Mouse (Mus musculus) yolk sac, embryonic 10.5 days (tissue): ENCODE results near the gene Noto.
A peak's percentile ranks its signal among the peaks of the same experiment; 100 is the strongest.
"Not testable (repeated sequence)": the region's sequence is repeated elsewhere in the genome, so short reads cannot be mapped to it uniquely, and the experiment has no call there.

Experiments
- DNase-seq: peaks from one replicate; pipeline ENCODE4 v3.0.0-alpha.2; 2017; ENCODE audit warnings: low spot score

Gene Noto

DNA sequence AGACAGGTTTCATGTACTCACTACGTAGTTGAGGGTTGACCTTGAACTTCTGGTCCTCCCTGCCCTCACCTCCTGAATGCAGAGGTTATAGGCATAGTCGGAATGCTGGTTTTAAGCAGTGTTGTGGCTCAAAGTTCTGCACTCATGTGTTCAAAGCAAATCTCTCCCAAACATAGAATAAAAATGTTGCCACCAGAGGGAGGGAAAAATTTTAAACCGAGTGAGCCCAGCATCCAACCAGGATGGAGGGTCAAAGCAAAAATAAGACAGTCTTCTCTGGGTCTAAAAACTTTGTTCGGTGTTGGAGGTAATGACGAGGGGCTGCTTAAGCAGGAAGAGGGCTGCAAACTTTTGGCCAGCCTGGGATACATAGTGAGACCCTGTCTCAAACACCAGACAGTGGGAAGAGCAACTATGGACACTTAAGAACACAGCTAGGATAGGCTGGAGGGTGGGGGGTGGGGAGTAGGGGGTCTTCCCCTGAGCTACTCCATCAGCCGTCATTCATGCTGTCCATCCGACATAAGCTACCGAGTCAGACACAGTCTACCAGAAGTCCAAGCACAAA, 7.7 kb downstream of the Noto start:
- DNase-seq, result no peak

DNA sequence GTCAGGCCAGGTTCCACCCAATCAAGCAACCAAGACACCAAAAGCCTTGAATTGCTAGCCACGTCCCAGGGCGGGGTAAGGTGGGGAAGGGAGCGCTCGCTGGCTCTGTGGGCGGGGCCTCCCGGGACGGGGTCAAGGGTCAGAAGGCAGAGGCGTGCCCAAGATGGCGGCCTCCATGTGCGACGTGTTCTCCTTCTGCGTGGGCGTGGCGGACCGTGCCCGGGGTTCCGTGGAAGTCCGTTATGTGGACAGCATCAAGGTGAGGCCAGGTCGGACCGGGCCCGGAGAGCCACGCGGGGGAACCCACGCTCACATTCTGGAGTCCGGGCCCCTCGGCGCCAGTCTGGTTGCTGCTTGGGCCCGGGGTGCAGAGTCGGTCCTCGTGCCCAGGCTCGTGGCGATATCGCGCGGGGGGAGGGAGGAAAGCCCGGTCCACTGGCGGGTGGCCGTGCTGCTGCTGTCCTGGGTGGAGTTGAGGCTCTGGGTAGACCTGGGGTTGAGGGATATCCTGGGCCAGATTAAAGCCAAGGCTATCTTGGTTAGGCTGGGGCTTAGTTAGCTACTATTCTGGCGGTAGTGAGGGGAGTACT, 8.3 kb downstream of the Noto start, which contains the start of gene Smyd5:
Gene Smyd5, plus strand, starts transcription at position 148 of the 590 bp plus-strand sequence.
- peak; percentile 94 for DNase-seq

DNA sequence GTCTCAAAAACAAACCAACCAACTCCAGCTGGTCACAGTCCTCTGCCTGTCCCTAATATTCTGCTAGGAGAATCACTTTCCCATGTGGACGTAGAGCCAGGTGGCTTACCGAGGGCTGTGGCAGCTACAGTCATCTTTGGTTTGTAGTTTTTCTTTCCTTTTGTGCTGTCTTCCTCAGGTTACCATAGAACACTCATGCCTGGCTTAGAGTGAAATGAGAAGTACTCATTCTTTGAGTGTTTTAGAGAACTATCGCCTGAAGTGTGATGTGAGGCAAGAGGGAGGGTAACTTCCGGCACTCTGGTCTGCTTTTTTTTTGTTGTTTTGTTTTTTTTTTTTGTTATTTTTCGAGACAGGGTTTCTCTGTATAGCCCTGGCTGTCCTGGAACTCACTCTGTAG, 10.2 kb downstream of the Noto start:
- DNase-seq, result no peak

DNA sequence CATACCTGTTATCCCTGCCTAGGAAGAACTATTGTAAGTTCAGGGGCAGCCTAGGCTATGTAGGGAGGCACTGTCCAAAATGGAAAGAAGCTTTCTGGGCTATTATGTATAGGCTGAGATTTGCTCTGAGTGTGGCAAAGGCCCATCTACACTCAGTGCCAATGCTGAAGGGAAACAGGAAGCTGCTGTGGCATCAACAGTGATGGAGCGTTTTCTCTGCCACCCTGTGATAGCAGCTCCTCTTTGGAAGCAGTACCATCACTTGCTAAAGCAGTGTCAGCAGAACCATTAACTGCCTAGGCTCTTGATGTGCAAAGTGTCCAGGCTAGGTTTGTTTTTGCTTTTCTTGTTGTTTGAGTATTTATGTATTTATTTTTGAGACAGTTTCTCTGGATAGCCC, 12.5 kb downstream of the Noto start:
- no peak for DNase-seq

DNA sequence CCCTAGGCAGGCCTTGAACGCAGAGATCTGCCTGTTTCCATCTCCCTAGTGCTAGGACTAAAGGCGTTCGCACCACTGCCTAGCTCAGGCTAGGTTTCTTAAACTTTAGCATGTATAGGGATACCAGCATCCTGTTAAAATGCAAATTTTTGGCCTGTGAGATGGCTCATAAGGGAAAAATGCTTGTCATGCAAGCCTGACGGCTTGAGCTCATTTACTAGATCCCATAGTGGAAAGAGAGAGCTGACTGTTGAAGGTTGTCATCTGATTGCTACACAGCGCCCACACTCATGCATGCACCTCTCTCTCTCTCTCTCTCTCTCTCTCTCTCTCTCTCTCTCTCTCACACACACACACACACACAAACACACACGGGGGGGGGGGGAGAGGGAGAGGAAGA, 12.9 kb downstream of the Noto start:
- no peak for DNase-seq

DNA sequence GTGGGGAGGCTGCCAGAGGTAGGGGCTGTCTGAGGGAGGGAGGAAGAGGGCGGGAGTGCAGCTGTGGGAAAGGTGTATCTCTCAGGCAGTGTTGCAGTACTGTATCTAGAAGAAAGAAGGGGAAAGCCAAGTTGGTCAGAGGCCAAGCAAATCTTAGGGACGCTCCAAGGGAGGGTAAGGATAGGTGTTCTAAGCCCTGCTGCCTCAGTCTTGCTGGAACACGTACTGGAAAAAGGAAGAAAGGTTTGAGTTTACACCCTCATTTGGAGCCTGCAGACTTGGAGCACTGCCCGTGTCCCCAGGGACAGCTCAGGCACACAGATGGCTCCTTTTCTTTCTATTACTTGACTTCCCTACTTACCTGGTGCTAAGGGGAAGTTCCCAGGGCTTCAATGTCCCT, 17.5 kb downstream of the Noto start:
- DNase-seq, result no peak

DNA sequence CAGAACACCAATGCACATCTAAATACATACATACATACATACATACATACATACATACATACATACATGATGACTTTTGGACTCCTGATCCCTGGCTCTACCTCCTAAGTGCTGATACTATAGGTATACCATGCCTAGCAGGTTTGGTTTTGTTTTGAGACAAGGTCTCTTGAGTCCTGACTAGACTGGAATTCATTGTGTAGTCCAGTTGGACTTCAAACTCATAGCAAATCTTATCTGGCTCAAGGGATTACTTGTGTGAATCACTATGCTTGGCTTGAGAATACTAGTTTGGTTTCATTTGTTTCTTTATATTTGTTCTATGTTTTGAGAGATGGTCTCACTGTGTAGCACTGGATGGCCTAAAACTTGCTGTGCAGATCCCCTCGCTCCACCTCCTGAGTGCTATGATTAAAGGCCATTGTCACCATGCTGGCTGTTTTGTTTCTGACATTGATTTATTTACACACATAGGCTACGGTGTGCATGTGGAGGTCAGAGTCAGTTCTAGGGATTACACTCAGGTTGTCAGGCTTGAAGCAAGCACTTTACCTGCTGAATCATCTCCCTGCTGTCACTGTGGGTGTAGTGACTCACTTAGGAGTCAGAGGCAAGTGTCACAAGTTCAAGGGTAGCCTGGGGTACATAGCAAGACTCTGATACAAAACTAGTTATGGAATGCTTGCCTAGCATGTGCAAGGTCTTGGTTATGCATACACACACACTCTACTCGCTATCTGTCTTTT, 20.0 kb downstream of the Noto start:
- peak; percentile 33 for DNase-seq

DNA sequence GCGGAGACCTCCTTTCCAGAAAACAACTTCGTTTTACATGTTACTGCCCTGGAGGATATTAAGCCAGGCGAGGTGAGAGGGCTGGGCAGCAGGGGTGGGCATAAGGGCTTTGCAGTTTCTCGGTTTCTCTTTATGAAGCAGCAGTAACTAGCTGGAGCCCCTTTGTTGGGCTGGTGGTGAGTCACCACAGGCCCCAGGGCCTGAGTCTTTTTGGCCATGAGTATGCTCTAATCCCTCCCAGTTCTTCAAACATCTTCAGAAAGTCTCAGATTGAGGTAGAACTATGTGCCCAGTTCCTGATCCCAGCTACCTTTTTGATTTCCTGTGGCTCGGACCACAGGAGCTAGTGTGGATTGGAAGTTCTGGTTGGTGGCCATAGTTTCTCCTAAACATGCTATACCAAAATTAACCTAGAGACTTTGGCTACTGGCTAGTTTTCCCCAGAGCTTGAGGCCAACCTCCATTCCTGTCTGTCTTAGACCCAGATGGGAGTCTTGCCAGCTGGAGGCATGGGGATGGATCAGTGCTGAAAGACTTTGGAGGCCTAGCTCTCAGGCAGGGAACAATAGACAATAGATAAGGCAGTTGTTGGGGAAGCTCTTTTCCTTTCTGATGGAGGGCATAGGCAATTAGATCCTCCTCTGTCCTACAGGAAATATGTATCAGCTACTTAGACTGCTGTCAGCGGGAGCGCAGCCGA, 20.7 kb downstream of the Noto start:
- no peak for DNase-seq

DNA sequence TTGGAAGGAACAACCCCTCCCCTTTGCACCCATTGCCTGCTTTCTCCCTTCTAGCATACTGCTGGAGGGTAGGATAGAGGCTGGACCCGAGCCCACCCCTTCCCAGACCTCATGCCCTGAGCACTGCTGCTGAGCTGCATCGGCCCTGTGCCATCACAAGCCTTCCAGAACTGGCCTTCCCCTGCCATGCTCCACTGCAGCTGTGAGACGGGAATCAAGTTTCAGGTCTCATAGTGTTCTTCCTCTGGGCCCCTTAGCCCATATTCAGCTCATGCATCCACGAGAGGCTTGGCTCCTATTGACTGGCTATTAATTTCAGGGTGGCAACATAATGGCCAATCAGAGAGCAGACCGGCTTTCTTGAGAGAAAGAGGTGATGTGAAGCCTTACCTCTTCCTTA, 21.6 kb downstream of the Noto start:
- no peak for DNase-seq

DNA sequence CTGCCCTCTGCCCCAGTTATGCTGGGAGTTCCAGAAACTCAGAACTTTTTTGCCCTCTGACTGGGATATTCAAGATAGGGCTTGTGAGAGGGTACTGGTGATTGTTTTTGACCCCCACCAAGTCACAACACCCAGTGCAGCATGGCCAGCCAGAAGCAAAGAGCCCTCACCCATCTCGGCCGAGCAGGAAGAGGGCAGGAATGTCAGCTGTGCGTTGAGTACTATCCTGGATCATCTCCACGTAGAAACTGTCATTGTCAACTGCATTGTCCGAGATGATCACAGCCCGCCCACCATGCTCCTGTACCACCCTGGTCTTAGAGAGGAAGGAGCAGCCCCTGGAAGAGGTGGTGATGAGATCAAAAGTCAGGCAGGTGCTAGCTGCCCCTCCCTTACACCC, 23.7 kb downstream of the Noto start:
- no peak for DNase-seq

DNA sequence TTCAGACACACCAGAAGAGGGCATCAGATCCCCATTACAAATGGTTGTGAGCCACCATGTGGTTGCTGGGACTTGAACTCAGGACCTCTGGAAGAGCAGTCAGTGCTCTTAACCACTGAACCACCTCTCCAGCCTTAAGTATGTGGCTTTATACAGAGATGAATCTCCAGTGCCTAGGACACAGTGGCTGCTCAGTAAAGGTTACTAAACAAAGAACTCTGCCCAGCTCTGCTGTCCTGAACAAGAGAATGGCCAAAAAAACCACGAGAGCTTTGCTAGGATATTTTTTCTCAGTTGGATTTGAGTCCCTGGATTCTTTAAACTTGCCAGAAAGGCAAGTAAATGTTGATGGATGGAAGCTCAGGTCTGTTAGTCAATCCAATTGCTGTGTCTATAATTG, 26.5 kb downstream of the Noto start:
- not testable (repeated sequence) for DNase-seq

DNA sequence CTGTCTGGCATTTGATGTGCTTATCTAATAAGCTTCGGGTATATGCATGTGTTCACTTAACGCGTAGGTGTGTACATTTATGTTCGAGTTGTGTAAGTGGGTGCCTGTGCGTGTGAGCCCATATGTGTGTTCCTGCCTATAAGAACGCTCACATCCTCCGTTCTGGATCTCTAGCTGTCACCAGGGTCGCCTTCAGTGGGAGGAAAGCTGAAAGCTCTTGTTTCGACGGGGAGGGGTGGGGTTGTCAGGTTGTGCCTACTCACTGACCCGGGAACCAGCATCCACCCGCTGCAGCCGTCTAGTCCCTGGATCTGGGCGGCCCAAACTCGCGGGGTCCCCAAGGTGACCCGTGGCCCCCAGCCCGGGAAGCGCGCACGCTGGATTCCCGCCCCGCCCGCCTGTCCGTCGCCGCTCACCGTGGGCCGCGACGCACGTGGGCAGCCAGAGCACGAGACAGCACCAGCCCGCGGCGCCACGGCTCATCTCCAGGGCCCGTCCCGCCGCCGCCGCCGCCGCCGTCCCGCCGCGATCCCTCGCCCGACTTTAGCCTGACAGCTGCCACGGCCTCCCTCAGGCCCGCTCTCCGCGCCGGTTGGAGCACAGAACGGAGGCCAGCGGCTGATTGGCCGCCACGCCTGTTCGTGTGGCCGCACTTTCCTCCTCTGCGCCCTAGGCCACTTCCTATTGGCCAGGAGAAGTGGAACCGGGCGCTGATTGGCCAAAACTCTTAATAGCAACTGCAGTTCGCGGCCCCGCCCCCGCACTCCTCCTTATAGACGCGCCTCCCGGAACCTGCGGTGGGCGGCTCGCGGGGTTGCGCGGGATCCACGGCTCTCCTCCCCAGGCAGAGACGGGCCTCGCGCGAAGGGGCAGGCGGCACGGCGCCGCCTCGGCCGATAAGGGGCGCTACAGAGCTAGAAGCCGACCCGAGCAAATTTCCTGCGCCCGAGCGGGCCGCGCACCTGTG, 27.3 kb downstream of the Noto start, which contains the start of gene Cct7:
Gene Cct7, plus strand, starts transcription at position 818 of the 967 bp plus-strand sequence.
- DNase-seq, result peak; percentile 98

DNA sequence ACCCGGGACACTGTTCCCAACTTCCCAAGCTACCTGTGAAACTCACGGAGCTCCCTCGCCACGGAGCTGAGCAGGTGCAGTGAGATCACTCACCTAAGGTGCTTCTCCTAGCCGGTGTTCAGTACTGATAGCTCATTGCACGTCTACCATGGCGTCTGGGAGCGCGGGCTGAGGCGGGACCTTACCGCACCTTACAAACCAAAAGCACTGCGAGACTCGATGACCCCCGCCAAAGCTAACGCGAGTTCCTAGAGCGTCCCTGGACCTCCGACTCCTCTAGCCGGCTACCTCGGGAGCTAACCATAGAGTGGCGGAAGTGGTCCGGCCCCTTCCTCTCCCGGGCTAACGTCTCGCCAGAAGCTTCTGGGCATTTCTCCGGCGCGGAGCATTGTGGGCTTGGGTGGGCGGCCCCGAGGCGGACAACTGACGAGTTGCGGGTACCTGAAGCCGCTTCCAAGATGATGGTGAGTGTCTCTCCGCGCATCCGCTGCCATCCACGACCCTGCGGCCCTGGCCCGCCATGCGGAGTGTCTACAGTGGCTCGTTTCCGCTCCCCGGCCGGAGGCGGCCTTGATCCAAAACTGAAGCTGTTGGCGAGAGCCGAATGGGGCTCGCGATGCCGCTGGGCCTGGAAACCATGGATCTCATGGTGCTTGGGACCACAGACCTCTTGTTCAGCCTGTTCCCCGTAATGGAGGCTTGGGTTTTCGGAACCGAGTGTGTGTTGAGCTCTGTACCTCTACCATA, 28.2 kb downstream of the Noto start, which contains the start of gene Pradc1:
Gene Pradc1, minus strand, starts transcription at position 307 of the 747 bp plus-strand sequence.
- DNase-seq, result peak; percentile 99

DNA sequence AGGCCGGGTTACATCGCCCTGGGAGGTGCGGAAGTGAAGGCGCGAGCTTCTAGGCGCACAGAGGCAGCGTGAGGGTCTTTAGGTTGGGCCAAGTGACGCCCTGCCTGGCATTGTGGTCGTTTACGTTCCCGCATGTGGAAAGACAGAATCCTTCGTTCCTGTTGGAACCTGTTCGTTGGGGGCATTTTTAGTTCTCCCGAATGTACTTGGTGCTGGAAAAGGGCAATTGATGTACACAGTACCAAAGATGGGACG, 28.7 kb downstream of the Noto start:
- no peak for DNase-seq

DNA sequence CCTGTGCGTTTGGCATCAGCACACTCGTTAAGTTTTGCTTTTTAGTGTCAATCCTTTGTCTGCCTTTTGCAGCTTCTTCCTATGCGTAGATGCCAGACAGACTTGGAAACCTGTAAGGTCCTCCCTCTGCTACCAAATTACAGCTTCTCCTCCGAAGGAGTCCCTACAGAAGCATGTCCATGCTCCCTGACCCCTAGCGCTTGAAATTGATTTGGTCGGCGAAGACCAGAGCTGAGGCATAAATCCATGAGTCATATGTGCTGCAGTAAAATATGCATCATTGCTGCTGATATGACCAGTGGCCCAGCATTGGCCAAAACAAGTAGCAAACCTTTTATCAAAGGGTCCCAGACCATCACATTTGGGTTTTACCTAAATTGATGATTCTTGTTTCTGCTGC, 29.1 kb downstream of the Noto start:
- DNase-seq, result no peak

DNA sequence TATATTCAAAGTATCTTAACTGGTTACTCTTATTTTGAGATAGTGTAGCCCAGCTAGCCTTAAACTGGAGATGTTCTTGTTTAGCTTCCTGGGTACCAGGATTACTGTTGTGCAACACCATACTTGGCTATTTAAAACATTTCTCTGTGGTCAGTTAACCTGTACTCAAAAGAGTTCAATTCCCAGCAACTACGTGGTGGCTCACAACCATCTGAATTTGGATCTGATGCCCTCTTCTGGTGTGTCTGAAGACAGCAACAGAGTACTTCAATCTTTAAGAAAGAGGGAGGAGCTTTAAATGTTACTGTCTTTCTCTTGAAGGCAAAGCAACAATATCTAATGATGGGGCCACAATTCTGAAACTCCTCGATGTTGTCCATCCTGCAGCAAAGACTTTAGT, 35.9 kb downstream of the Noto start:
- no peak for DNase-seq

DNA sequence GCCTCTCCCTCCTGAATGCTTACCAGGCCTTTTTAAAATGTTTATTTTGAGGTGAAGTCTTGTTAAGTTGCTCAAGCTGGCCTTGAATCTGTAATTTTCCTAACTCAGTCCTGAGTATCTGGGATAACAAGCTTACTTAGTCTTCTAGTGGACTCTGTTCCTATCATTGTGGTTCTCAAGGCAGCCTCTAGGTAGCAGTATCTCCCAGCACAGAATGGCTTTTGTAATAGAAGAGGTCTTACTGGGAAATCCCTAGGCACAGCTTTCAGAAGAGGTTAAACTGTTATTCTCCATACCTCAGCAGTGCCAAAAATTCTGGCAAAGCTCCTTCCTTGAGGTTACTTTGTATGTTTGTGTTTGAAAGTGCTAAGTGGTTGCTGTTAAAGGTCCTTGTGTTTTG, 41.7 kb downstream of the Noto start:
- no peak for DNase-seq

DNA sequence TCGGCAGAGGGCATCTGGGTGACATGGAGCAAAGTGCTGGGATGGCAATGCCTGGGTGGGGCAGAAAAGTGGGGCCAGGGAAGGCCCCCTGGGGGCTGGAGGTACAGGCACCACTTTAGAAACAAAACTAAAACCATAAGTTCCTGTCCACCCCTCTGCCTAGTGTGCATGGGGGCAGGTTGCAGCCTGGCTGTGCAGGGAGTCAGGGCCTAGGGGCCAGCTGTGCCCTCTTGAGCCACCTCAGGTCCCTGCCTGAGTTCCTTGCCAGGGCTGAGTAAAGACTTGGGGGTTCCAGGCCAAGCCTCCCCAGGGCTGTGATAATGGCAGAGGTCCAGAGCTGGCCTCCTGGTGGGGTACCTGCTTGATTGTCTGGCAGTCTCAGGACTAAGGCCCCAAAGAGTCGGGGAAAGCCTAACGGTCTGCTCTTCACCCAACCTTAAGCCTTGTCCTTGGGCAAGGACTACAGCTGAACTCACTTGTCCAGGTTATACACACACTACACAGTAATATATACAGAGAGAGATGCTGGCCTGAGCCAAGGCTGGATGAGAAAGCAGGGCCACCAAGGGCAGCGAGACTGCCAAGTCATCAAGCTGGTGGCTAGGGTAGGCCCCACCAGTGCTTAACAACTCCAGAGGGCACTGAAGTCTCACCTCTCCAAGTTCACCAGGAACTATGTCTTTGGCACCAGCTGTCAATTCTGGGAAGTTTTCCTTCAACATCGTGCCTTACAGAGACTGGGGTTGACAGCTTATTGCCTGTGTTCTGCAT, 46.2 kb downstream of the Noto start:
- no peak for DNase-seq

DNA sequence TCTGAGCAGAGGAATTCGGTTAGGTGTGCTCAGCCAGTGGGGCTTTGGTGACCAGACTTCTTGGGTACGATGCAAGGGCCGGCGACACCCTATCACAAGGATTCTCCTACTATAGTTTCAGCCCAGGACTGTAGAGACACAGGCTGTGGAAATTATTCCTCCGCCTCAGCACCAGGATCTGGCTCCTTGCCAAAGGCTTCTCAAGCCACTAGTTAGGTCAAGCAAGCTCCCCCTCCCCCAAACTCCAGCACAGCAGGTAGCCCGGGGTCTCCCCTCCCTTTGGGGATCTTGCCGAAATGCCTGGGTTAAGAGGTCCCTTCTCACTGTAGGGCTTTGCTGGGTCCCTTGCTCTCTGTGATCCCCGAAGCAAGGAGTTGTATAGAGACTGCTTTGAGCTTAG, 48.3 kb downstream of the Noto start:
- DNase-seq, result no peak

DNA sequence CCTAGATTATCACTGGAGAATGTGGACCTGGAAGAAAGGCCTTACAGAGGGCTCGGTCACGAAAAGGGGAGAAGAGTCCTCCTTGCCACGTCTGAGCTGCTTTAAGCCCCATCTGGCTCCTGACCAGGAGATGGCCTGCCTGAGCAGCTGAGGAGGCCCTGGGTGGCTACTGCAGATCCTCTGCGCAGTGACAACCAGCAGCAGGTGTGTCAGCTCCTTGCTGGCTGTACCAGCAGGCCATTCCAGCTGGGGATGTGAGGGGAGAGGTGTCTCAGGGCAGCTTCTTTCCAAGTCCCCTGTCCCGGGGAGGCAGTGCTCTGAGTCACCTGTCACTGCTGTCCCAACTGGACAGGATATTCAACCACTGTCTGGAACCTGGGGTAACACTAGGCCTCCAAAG, 48.9 kb downstream of the Noto start:
- no peak for DNase-seq
